ENCODE assay signal across 9 mouse cellular contexts in genomic region chr2:93537385-93537967, GRCm38 (mm10). TPM values are rescaled to one million over a fixed set of nuclear protein-coding genes. Genes with fewer than 3 reads are reported as not detected.
A peak's percentile ranks its signal among the peaks of the same experiment; 100 is the strongest.
DNase-seq lines count a peak whose midpoint lies in the region; ATAC-seq and TF ChIP-seq lines count a peak whose summit lies in the region.
"Had no signal": no experiment of that assay in that cellular context is flagged by ENCODE, and none has a peak within 500 bp of the region (broad histone marks: within the 10 kb centered on the region; RNA-seq: fewer than 3 reads in every experiment).

No protein-coding gene starts in this region.

- TF ChIP-seq CTCF in lung, postnatal 0 days (IDR thresholded peaks at IDR 0.05), result peak; percentile 51
- TF ChIP-seq CTCF in intestine, postnatal 0 days (IDR thresholded peaks at IDR 0.05; ENCODE audit: low read depth), result peak; percentile 64

- no peaks in the 10 kb centered on the region for H3K36me3 ChIP-seq in lung, postnatal 0 days (ENCODE audit: insufficient read depth, low read length)
- H3K36me3 ChIP-seq in intestine, postnatal 0 days (ENCODE audit: control insufficient read depth, insufficient read depth), result no peaks in the 10 kb centered on the region
- H3K36me3 ChIP-seq: neural tube, embryonic 12.5 days had no signal

- H3K27me3 ChIP-seq in lung, postnatal 0 days (replicated peaks; ENCODE audit: insufficient read depth, low read length), result no peaks in the 10 kb centered on the region
- no peaks in the 10 kb centered on the region for H3K27me3 ChIP-seq in intestine, postnatal 0 days (replicated peaks; ENCODE audit: control insufficient read depth, insufficient read depth, low read length)
- H3K27me3 ChIP-seq: neural tube, embryonic 12.5 days had no signal

- WGBS in lung, postnatal 0 days, result 52% methylated on average over 3 of the region's 3 CpGs
- 49% methylated on average over 3 of the region's 3 CpGs for WGBS in intestine, postnatal 0 days

- no peak overlapping the region for H3K27ac ChIP-seq in lung, postnatal 0 days (ENCODE audit: low read length)
- H3K27ac ChIP-seq in intestine, postnatal 0 days (ENCODE audit: low read depth, low read length), result no peak overlapping the region
- H3K27ac ChIP-seq: neural tube, embryonic 12.5 days had no signal

- DNase-seq in CD4-positive, CD25-positive, alpha-beta regulatory T cell, adult 2 months (ENCODE audit: low read depth, low spot score), result peak; percentile 11
- no peak for DNase-seq in lung, postnatal 0 days (ENCODE audit: low spot score)
- DNase-seq in lung, postnatal 10 days, result no peak
- DNase-seq in thymus, postnatal 25 days, result peak; percentile 16
- no peak for DNase-seq in MN1 (ENCODE audit: low spot score)
- no peak for DNase-seq in frontal cortex, adult 2 months (ENCODE audit: extremely low spot score in 1 of 2, low spot score in 1 of 2)

- H3K4me2 ChIP-seq in lung, postnatal 0 days (replicated peaks; ENCODE audit: low read depth, low read length), result no peak overlapping the region
- no peak overlapping the region for H3K4me2 ChIP-seq in intestine, postnatal 0 days (replicated peaks; ENCODE audit: low read depth)
- H3K4me2 ChIP-seq: neural tube, embryonic 12.5 days had no signal

- ATAC-seq in CD4-positive, CD25-positive, alpha-beta regulatory T cell, adult 4 months, result no peak
- no peak for ATAC-seq in lung, postnatal 0 days
- ATAC-seq in intestine, postnatal 0 days, result no peak

- no peak overlapping the region for H3K9ac ChIP-seq in lung, postnatal 0 days (replicated peaks; ENCODE audit: low read depth)
- no peak overlapping the region for H3K9ac ChIP-seq in intestine, postnatal 0 days (ENCODE audit: low read depth, low read length)
- H3K9ac ChIP-seq: neural tube, embryonic 12.5 days had no signal

- no peaks in the 10 kb centered on the region for H3K9me3 ChIP-seq in lung, postnatal 0 days (ENCODE audit: low read length)
- no peaks in the 10 kb centered on the region for H3K9me3 ChIP-seq in intestine, postnatal 0 days (ENCODE audit: control insufficient read depth)
- H3K9me3 ChIP-seq: neural tube, embryonic 12.5 days had no signal

- TF ChIP-seq EP300 in lung, postnatal 0 days (IDR thresholded peaks at IDR 0.05), result no peak

- no peaks in the 10 kb centered on the region for H3K4me1 ChIP-seq in lung, postnatal 0 days (ENCODE audit: insufficient read depth, low read depth, low read length)
- no peaks in the 10 kb centered on the region for H3K4me1 ChIP-seq in intestine, postnatal 0 days (replicated peaks; ENCODE audit: control insufficient read depth, insufficient read depth, low read length)

- no peak overlapping the region for H3K4me3 ChIP-seq in lung, postnatal 0 days (ENCODE audit: low read depth, low read length)
- no peak overlapping the region for H3K4me3 ChIP-seq in intestine, postnatal 0 days (ENCODE audit: low read depth, low read length)
- H3K4me3 ChIP-seq: neural tube, embryonic 12.5 days had no signal

RNA-seq across cellular contexts. Expression of gene Gm10803, which starts 22.9 kb away (rescaled TPM):
- not detected for polyA plus RNA-seq in CD4-positive, CD25-positive, alpha-beta regulatory T cell, adult 4 months (2017; shearing (Covaris generic))
- polyA plus RNA-seq in lung, postnatal 0 days (2015; fragmentation: Nextera tagmentation; extraction: Ambion mirVana), result not detected in 2 replicates
- polyA plus RNA-seq in intestine, postnatal 0 days (2015; fragmentation: Nextera tagmentation; extraction: Ambion mirVana), result not detected in 2 replicates
- not detected in 2 replicates for polyA plus RNA-seq in frontal cortex, adult 2 months (2012; rRNA removed)
- polyA plus RNA-seq: neural tube, embryonic 12.5 days had no signal

Comparison
In these comparisons a context has a peak if more than half of its experiments do, and no peak if none do; other contexts are left out.
1. DNase-seq: peak in CD4-positive, CD25-positive, alpha-beta regulatory T cell, adult 2 months (single experiment) and thymus, postnatal 25 days (single experiment); none in lung, postnatal 0 days (single experiment), lung, postnatal 10 days (single experiment), MN1 (single experiment) and frontal cortex, adult 2 months (0 of 2).